Mouse (Mus musculus): ENCODE measurements around the gene Mpv17l. TPM values are rescaled to one million over a fixed set of nuclear protein-coding genes. Genes with fewer than 3 reads are reported as not detected.
"Not testable (repeated sequence)": the region's sequence is repeated elsewhere in the genome, so short reads cannot be mapped to it uniquely, and the experiment has no call there.

Mpv17l gene
- polyA plus RNA-seq, 1 experiment: 2.9 TPM

DNA sequence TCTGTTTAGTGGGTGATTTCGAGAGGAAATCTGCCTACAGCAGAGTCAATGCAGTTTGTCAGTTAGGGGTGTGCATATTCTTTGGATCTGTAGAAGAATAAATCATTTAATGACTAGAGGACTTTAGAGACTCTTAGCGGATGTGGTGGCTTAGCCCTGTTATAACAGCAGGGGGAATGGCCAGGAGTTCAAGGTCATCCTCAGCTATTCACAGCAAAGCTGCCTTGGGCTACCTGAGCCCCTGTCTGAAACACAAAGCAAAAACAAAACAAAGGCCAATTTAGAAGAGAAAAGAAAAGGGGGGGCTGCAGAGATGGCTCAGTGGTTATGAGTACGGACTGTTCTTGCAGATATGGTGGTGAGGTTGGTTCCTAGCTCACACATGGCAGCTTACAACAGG is 48.3 kb downstream of the Mpv17l start:
- H3K36me3 ChIP-seq (ENCODE audit: control insufficient read depth, insufficient read depth, low read length): no peaks in the 10 kb centered on the region
- H3K27me3 ChIP-seq (ENCODE audit: control insufficient read depth, insufficient read depth, low read length): no peaks in the 10 kb centered on the region
- TF ChIP-seq POLR2A (IDR thresholded peaks at IDR 0.05; ENCODE audit: control insufficient read depth, low read depth, low read length): no peak
- no peak for TF ChIP-seq CTCF (IDR thresholded peaks at IDR 0.05; ENCODE audit: control insufficient read depth, insufficient read depth, insufficient replicate concordance, low read depth, low read length)
- no peak overlapping the region for H3K27ac ChIP-seq (ENCODE audit: control insufficient read depth, insufficient read depth, low read depth, low read length)
- no peaks in the 10 kb centered on the region for H3K4me1 ChIP-seq (ENCODE audit: control insufficient read depth, insufficient read depth, low read length)
- no peak overlapping the region for H3K4me3 ChIP-seq (ENCODE audit: control insufficient read depth, low read depth, low read length)

- TF ChIP-seq CTCF (IDR thresholded peaks at IDR 0.05; ENCODE audit: control insufficient read depth, insufficient read depth, insufficient replicate concordance, low read depth, low read length): no peak
- TF ChIP-seq POLR2A (IDR thresholded peaks at IDR 0.05; ENCODE audit: control insufficient read depth, low read depth, low read length): no peak
- Histone ChIP-seq H3K4me3 (ENCODE audit: control insufficient read depth, low read depth, low read length) (no peak overlapping the region), H3K36me3 (ENCODE audit: control insufficient read depth, insufficient read depth, low read length) (no peaks in the 10 kb centered on the region), H3K27me3 (ENCODE audit: control insufficient read depth, insufficient read depth, low read length) (no peaks in the 10 kb centered on the region), H3K27ac (ENCODE audit: control insufficient read depth, insufficient read depth, low read depth, low read length) (no peak overlapping the region), H3K4me1 (ENCODE audit: control insufficient read depth, insufficient read depth, low read length) (no peaks in the 10 kb centered on the region)
Observed at GRCm38 (mm10) chr16:13962053-13962452, 59.1 kb downstream of the Mpv17l start.

GRCm38 (mm10) chr16:13969096-13969495 is 66.1 kb downstream of the Mpv17l start:
- no peaks in the 10 kb centered on the region for H3K36me3 ChIP-seq (ENCODE audit: control insufficient read depth, insufficient read depth, low read length)
- H3K27me3 ChIP-seq (ENCODE audit: control insufficient read depth, insufficient read depth, low read length): no peaks in the 10 kb centered on the region
- no peaks in the 10 kb centered on the region for H3K4me1 ChIP-seq (ENCODE audit: control insufficient read depth, insufficient read depth, low read length)
- H3K4me3 ChIP-seq (ENCODE audit: control insufficient read depth, low read depth, low read length): no peak overlapping the region
- TF ChIP-seq CTCF (IDR thresholded peaks at IDR 0.05; ENCODE audit: control insufficient read depth, insufficient read depth, insufficient replicate concordance, low read depth, low read length) (no peak), POLR2A (IDR thresholded peaks at IDR 0.05; ENCODE audit: control insufficient read depth, low read depth, low read length) (no peak)
- no peak overlapping the region for H3K27ac ChIP-seq (ENCODE audit: control insufficient read depth, insufficient read depth, low read depth, low read length)

- Histone ChIP-seq H3K4me1 (ENCODE audit: control insufficient read depth, insufficient read depth, low read length) (no peaks in the 10 kb centered on the region), H3K36me3 (ENCODE audit: control insufficient read depth, insufficient read depth, low read length) (no peaks in the 10 kb centered on the region), H3K27ac (ENCODE audit: control insufficient read depth, insufficient read depth, low read depth, low read length) (no peak overlapping the region), H3K4me3 (ENCODE audit: control insufficient read depth, low read depth, low read length) (no peak overlapping the region), H3K27me3 (ENCODE audit: control insufficient read depth, insufficient read depth, low read length) (no peaks in the 10 kb centered on the region)
- TF ChIP-seq POLR2A (IDR thresholded peaks at IDR 0.05; ENCODE audit: control insufficient read depth, low read depth, low read length) (no peak), CTCF (IDR thresholded peaks at IDR 0.05; ENCODE audit: control insufficient read depth, insufficient read depth, insufficient replicate concordance, low read depth, low read length) (no peak)
Observed at GRCm38 (mm10) chr16:13972051-13972450, 69.1 kb downstream of the Mpv17l start.

- H3K27ac ChIP-seq (ENCODE audit: control insufficient read depth, insufficient read depth, low read depth, low read length); H3K4me1 ChIP-seq (ENCODE audit: control insufficient read depth, insufficient read depth, low read length); H3K36me3 ChIP-seq (ENCODE audit: control insufficient read depth, insufficient read depth, low read length); H3K27me3 ChIP-seq (ENCODE audit: control insufficient read depth, insufficient read depth, low read length); H3K4me3 ChIP-seq (ENCODE audit: control insufficient read depth, low read depth, low read length): not testable (repeated sequence)
Observed at GRCm38 (mm10) chr16:13976358-13976896, 73.5 kb downstream of the Mpv17l start.

- H3K27me3 ChIP-seq (ENCODE audit: control insufficient read depth, insufficient read depth, low read length); H3K36me3 ChIP-seq (ENCODE audit: control insufficient read depth, insufficient read depth, low read length); H3K27ac ChIP-seq (ENCODE audit: control insufficient read depth, insufficient read depth, low read depth, low read length); H3K4me1 ChIP-seq (ENCODE audit: control insufficient read depth, insufficient read depth, low read length); H3K4me3 ChIP-seq (ENCODE audit: control insufficient read depth, low read depth, low read length): not testable (repeated sequence)
Observed at GRCm38 (mm10) chr16:13977026-13977425, 74.1 kb downstream of the Mpv17l start.

- not testable (repeated sequence) for H3K36me3 ChIP-seq (ENCODE audit: control insufficient read depth, insufficient read depth, low read length); H3K4me3 ChIP-seq (ENCODE audit: control insufficient read depth, low read depth, low read length); H3K4me1 ChIP-seq (ENCODE audit: control insufficient read depth, insufficient read depth, low read length); H3K27me3 ChIP-seq (ENCODE audit: control insufficient read depth, insufficient read depth, low read length); H3K27ac ChIP-seq (ENCODE audit: control insufficient read depth, insufficient read depth, low read depth, low read length)
Observed at GRCm38 (mm10) chr16:13981726-13982125, 78.8 kb downstream of the Mpv17l start.

DNA sequence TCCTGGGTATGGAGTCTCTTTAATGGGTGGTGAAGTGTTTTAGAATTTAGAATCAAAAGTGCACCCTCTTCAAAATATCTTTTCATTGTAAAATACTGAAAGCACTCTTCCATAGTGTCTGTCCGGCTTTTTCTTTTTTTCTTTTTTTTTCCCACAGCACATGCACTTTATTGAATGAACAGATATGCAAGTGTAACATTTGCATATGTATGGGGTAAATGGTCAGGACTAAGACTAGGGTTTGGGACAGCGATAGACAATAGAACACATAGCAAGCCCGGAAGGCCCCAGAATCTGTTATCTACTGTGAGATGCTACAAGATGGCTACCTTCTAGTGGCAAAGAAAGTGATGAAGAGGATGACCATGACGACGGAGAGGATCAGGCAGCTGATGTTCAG is 80.2 kb downstream of the Mpv17l start:
- H3K4me1 ChIP-seq (ENCODE audit: control insufficient read depth, insufficient read depth, low read length): peaks cover 3% of the 10 kb centered on the region; the same call in 1 of the 2 replicates
- no peak overlapping the region for H3K4me3 ChIP-seq (ENCODE audit: control insufficient read depth, low read depth, low read length)
- no peaks in the 10 kb centered on the region for H3K27me3 ChIP-seq (ENCODE audit: control insufficient read depth, insufficient read depth, low read length)
- TF ChIP-seq CTCF (IDR thresholded peaks at IDR 0.05; ENCODE audit: control insufficient read depth, insufficient read depth, insufficient replicate concordance, low read depth, low read length) (no peak), POLR2A (IDR thresholded peaks at IDR 0.05; ENCODE audit: control insufficient read depth, low read depth, low read length) (no peak)
- no peaks in the 10 kb centered on the region for H3K36me3 ChIP-seq (ENCODE audit: control insufficient read depth, insufficient read depth, low read length)
- H3K27ac ChIP-seq (ENCODE audit: control insufficient read depth, insufficient read depth, low read depth, low read length): no peak overlapping the region

All from testis, adult 2 months (tissue).